Mouse (Mus musculus) G1E (cell line): ENCODE measurements at regions not wholly inside any gene's neighbourhood (a gene's known extent, or its start where the extent isn't known, plus 50 kb on each side); places are given as distances from the start of the nearest gene placed in this dataset.

Source experiments
- ATAC-seq: 2 replicates; pipeline ENCODE4 v1.8.0; 2016; ENCODE audit warnings: mild to moderate bottlenecking; ENCODE audit not compliant: insufficient number of reproducible peaks, poor library complexity, low FRiP score, severe bottlenecking; ENCODE audit errors: extremely low read depth
- DNase-seq: peaks from one replicate; pipeline ENCODE4 v3.0.0; 2012; ENCODE audit warnings: low spot score
- H3K27me3 ChIP-seq: 2 replicates; pipeline ENCODE4 v1.6.1; 2012; ENCODE audit warnings: mild to moderate bottlenecking, low read length, inconsistent platforms; ENCODE audit not compliant: insufficient read depth
- H3K36me3 ChIP-seq: replicated peaks from 2 replicates; pipeline ENCODE3; 2012; ENCODE audit warnings: mild to moderate bottlenecking, inconsistent platforms
- H3K4me1 ChIP-seq: 2 replicates; pipeline ENCODE4 v1.6.1; 2012; ENCODE audit warnings: low read depth, low read length, inconsistent platforms, mixed read lengths; ENCODE audit not compliant: insufficient read depth
- H3K4me3 ChIP-seq: 2 replicates; pipeline ENCODE4 v1.5.1; 2012; ENCODE audit warnings: low read depth, mild to moderate bottlenecking, inconsistent platforms, low read length, moderate library complexity, mixed read lengths
- H3K9me3 ChIP-seq: replicated peaks from 2 replicates; pipeline ENCODE4 v1.6.1; 2012; ENCODE audit warnings: inconsistent platforms
- CTCF ChIP-seq: IDR thresholded peaks from 2 replicates; pipeline ENCODE4 v1.5.1; 2012; ENCODE audit warnings: low read depth, low read length, inconsistent platforms, mixed read lengths
- GATA1 ChIP-seq: IDR thresholded peaks from 2 replicates; pipeline ENCODE4 v1.6.1; 2012; ENCODE audit warnings: borderline replicate concordance, low read length, inconsistent platforms, mixed read lengths
- GATA2 ChIP-seq: IDR thresholded peaks from 2 replicates; pipeline ENCODE4 v1.6.1; 2012; ENCODE audit warnings: low read depth, low read length, inconsistent platforms, borderline replicate concordance
- POLR2AphosphoS5 ChIP-seq: IDR thresholded peaks from 2 replicates; pipeline ENCODE4 v1.6.1; 2012; ENCODE audit warnings: low read depth, low read length, inconsistent platforms; ENCODE audit not compliant: insufficient replicate concordance
- TAL1 ChIP-seq: conservative IDR thresholded peaks from 2 replicates; pipeline ENCODE4 v1.6.1; 2012; ENCODE audit warnings: low read depth, low read length, inconsistent platforms, mixed read lengths

GRCm38 (mm10) chr4:7903130-7903529 lies 335.7 kb downstream of the Car8 start:
- no peak for TF ChIP-seq GATA1
- TF ChIP-seq GATA2: no peak
- no peak for TF ChIP-seq TAL1
- no peak for TF ChIP-seq POLR2AphosphoS5
- no peak for TF ChIP-seq CTCF
- Histone ChIP-seq H3K27me3 (no peaks in the 10 kb centered on the region), H3K4me1 (no peaks in the 10 kb centered on the region), H3K4me3 (no peak overlapping the region), H3K9me3 (no peaks in the 10 kb centered on the region), H3K36me3 (no peaks in the 10 kb centered on the region)
- DNase-seq (no peak), ATAC-seq (no peak)

- no peak for DNase-seq
- H3K9me3 ChIP-seq: no peaks in the 10 kb centered on the region
- no peaks in the 10 kb centered on the region for H3K36me3 ChIP-seq
- H3K27me3 ChIP-seq: no peaks in the 10 kb centered on the region
- H3K4me3 ChIP-seq: no peak overlapping the region
- H3K4me1 ChIP-seq: no peaks in the 10 kb centered on the region
- no peak for ATAC-seq
- TF ChIP-seq GATA2 (no peak), POLR2AphosphoS5 (no peak), TAL1 (no peak), CTCF (no peak), GATA1 (no peak)
Observed at GRCm38 (mm10) chr4:7894914-7895313, 343.9 kb downstream of the Car8 start.

- no peak for ATAC-seq
- Histone ChIP-seq H3K36me3 (no peaks in the 10 kb centered on the region), H3K9me3 (no peaks in the 10 kb centered on the region), H3K4me1 (no peaks in the 10 kb centered on the region), H3K27me3 (no peaks in the 10 kb centered on the region), H3K4me3 (no peak overlapping the region)
- TF ChIP-seq CTCF (0 out of 2 replicates have a peak, but pooled peaks have one; percentile 19), TAL1 (no peak)
- DNase-seq: no peak
Observed at GRCm38 (mm10) chr4:7891128-7891527, 347.7 kb downstream of the Car8 start.

DNA sequence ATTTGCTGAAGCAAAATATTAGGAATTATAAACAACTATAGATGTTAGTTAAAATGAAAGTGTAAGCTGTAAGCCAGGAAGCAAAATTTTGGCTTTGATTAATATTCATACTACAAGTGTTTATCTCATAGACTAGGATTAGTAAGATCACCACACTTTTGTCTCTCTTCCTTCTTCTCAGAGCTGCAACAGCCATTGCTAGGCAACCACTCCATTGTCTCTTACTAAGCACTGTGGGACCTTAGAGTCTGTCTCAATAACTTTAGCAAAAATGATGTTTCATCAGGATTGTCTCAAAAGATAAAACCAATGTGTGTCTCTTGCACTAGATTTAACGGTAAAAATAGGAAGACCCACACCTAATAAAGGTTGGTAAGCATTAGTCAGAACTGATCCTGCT lies 384.3 kb downstream of the Car8 start:
- Histone ChIP-seq H3K27me3 (no peaks in the 10 kb centered on the region), H3K9me3 (no peaks in the 10 kb centered on the region), H3K36me3 (no peaks in the 10 kb centered on the region), H3K4me3 (no peak overlapping the region), H3K4me1 (no peaks in the 10 kb centered on the region)
- TF ChIP-seq GATA1 (no peak), TAL1 (no peak), GATA2 (no peak)
- ATAC-seq (no peak), DNase-seq (no peak)

DNA sequence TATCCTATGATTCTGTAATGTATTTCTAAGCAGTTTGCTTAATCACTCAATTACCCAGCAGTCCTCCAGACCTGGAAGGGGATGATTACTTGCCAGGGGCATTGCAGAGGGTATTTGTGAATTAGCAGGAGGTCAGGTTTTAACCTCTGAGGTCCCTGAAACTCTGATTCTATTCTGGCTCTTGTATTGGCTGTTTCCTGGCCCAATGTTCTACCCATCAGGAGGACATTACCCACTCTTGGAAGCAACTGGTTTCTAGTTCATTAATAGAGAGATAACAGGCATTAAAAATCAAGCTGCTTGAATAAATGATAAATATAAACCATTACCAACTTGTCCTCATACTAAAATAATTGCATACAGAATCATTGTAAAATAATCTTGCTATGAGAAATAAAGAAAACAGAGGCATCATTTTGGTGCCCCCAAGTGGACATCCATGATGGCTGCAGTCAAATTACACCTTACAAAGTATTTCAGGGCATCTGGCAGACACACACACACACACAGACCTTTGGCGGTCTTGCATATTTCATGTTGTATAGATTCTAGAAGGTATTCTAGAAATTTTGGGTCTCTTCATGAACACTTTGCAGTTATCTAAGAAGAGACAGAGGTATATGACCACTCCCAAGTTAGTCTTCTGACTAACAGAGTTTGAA lies 385.6 kb downstream of the Car8 start:
- no peaks in the 10 kb centered on the region for H3K27me3 ChIP-seq

GRCm38 (mm10) chr4:7852006-7852615 lies 386.7 kb downstream of the Car8 start:
- H3K4me3 ChIP-seq: no peak overlapping the region
- H3K36me3 ChIP-seq: no peaks in the 10 kb centered on the region
- TF ChIP-seq GATA2 (no peak), POLR2AphosphoS5 (no peak), TAL1 (no peak), CTCF (no peak), GATA1 (no peak)
- no peaks in the 10 kb centered on the region for H3K4me1 ChIP-seq
- DNase-seq (no peak), ATAC-seq (no peak)
- H3K9me3 ChIP-seq: no peaks in the 10 kb centered on the region
- no peaks in the 10 kb centered on the region for H3K27me3 ChIP-seq

More for the DNA sequence above, 385.6 kb downstream of the Car8 start:
- Histone ChIP-seq H3K4me3 (no peak overlapping the region), H3K36me3 (no peaks in the 10 kb centered on the region), H3K4me1 (no peaks in the 10 kb centered on the region), H3K9me3 (no peaks in the 10 kb centered on the region)
- ATAC-seq (no peak), DNase-seq (no peak)
- TF ChIP-seq POLR2AphosphoS5: no peak
- no peak for TF ChIP-seq CTCF
- TF ChIP-seq TAL1: no peak
- no peak for TF ChIP-seq GATA1
- no peak for TF ChIP-seq GATA2
